Mouse (Mus musculus) lung, adult 2 months (tissue): ENCODE results near the gene Vgll4.

Experiments used
- CTCF ChIP-seq: fragments of 200-500 bp; IDR thresholded peaks from 2 replicates; pipeline ENCODE4 v1.5.1; 2011; ENCODE audit warnings: mild to moderate bottlenecking, low read length, control low read depth; ENCODE audit not compliant: insufficient read depth
- POLR2A ChIP-seq: fragments of 200-500 bp; IDR thresholded peaks from 2 replicates; pipeline ENCODE4 v1.6.1; 2011; ENCODE audit warnings: low read depth, mild to moderate bottlenecking, control low read depth, low read length, borderline replicate concordance; ENCODE audit errors: extremely low read depth

GRCm38 (mm10) chr6:114876546-114876945, 93.2 kb downstream of the Vgll4 start:
- TF ChIP-seq CTCF = no peak
- TF ChIP-seq POLR2A = no peak
